20 mouse cellular contexts compared by ENCODE assay signal in the genomic region with DNA sequence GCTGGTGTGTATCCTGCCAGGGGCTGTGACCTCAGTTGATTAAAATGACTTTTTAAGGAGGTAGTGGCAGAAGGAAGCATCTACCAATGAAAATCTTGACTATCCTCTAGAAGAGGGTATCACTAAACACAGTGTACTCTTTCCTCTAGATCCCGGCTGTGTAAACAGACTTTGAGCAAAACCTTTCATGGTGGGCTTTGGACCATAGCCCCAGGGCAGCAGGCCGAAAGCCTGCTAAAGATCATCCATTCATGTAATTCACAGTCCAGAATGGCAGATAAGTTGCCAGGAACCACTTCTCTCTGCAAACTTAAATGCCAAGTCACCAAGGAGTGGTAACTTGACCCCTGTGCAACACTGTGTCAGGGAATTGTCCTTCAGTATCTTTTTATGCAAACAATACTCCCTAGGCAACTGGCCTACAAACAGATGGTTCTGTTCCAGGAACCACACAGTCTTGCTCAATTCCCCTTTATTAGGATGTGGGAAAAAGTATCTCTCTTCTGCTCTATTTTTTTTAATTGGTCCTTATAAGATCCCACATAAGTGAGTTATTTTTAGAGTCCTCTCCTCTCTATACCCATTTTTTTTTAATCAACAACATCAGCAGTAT.
DNase-seq lines count a peak whose midpoint lies in the region; ATAC-seq and TF ChIP-seq lines count a peak whose summit lies in the region.
"Had no signal": no experiment of that assay in that cellular context is flagged by ENCODE, and none has a peak within 500 bp of the region (broad histone marks: within the 10 kb centered on the region; RNA-seq: fewer than 3 reads in every experiment).

No protein-coding gene starts in this region.

- H3K4me1 ChIP-seq in liver, adult 2 months (ENCODE audit: control insufficient read depth, insufficient read depth, low read length) = peaks cover 3% of the 10 kb centered on the region; the same call in 1 of the 2 replicates
- no peaks in the 10 kb centered on the region for H3K4me1 ChIP-seq in stomach, postnatal 0 days (replicated peaks; ENCODE audit: control insufficient read depth, insufficient read depth)
- H3K4me1 ChIP-seq: forebrain, embryonic 13.5 days; heart, embryonic 10.5 days; limb, embryonic 10.5 days; liver, embryonic 13.5 days; midbrain, embryonic 13.5 days had no signal

- H3K9me3 ChIP-seq in stomach, postnatal 0 days (ENCODE audit: control insufficient read depth, low read length) = no peaks in the 10 kb centered on the region
- H3K9me3 ChIP-seq: forebrain, embryonic 13.5 days; heart, embryonic 10.5 days; limb, embryonic 10.5 days; liver, embryonic 13.5 days; midbrain, embryonic 13.5 days had no signal

- no peaks in the 10 kb centered on the region for H3K36me3 ChIP-seq in liver, adult 2 months (ENCODE audit: control insufficient read depth, insufficient read depth, low read length)
- no peaks in the 10 kb centered on the region for H3K36me3 ChIP-seq in stomach, postnatal 0 days (ENCODE audit: control insufficient read depth, insufficient read depth, low read length)
- H3K36me3 ChIP-seq: heart, embryonic 10.5 days; limb, embryonic 10.5 days; liver, embryonic 13.5 days; midbrain, embryonic 13.5 days had no signal

- H3K27ac ChIP-seq in liver, adult 2 months (replicated peaks; ENCODE audit: insufficient read depth, low read depth, low read length) = no peak overlapping the region
- H3K27ac ChIP-seq in stomach, postnatal 0 days (replicated peaks) = no peak overlapping the region
- H3K27ac ChIP-seq: forebrain, embryonic 13.5 days; heart, embryonic 10.5 days; left cerebral cortex, adult 2 months; limb, embryonic 10.5 days; liver, embryonic 13.5 days; midbrain, embryonic 13.5 days had no signal

- ATAC-seq in stomach, postnatal 0 days (ENCODE audit: low FRiP score, low TSS enrichment) = peak; percentile 77
- ATAC-seq: forebrain, embryonic 13.5 days; midbrain, embryonic 13.5 days had no signal

- H3K9ac ChIP-seq in liver, adult 2 months (ENCODE audit: low read depth, low read length) = no peak overlapping the region
- H3K9ac ChIP-seq in stomach, postnatal 0 days (ENCODE audit: low read length) = no peak overlapping the region
- H3K9ac ChIP-seq: forebrain, embryonic 13.5 days; liver, embryonic 13.5 days; midbrain, embryonic 13.5 days had no signal

- no peak overlapping the region for H3K4me3 ChIP-seq in liver, adult 2 months (ENCODE audit: insufficient read depth, low read depth, low read length)
- H3K4me3 ChIP-seq in stomach, postnatal 0 days (ENCODE audit: low read depth, low read length) = no peak overlapping the region
- H3K4me3 ChIP-seq: forebrain, embryonic 13.5 days; heart, embryonic 10.5 days; left cerebral cortex, adult 2 months; limb, embryonic 10.5 days; liver, embryonic 13.5 days; midbrain, embryonic 13.5 days had no signal

- TF ChIP-seq EP300 in stomach, postnatal 0 days (optimal IDR thresholded peaks at IDR 0.05) = no peak

- H3K4me2 ChIP-seq in stomach, postnatal 0 days (replicated peaks; ENCODE audit: low read depth) = no peak overlapping the region
- H3K4me2 ChIP-seq: forebrain, embryonic 13.5 days; liver, embryonic 13.5 days; midbrain, embryonic 13.5 days had no signal

- no peak for TF ChIP-seq POLR2A in liver, adult 2 months (IDR thresholded peaks at IDR 0.05; ENCODE audit: extremely low read depth, insufficient read depth, low read length)

- no peak for TF ChIP-seq CTCF in liver, adult 2 months (IDR thresholded peaks at IDR 0.05; ENCODE audit: low read depth, low read length)
- no peak for TF ChIP-seq CTCF in stomach, postnatal 0 days (IDR thresholded peaks at IDR 0.05; ENCODE audit: low read depth)

- no peaks in the 10 kb centered on the region for H3K27me3 ChIP-seq in liver, adult 2 months (ENCODE audit: control insufficient read depth, insufficient read depth, low read length)
- H3K27me3 ChIP-seq in stomach, postnatal 0 days (ENCODE audit: control insufficient read depth, insufficient read depth, low read length) = no peaks in the 10 kb centered on the region
- H3K27me3 ChIP-seq: forebrain, embryonic 13.5 days; liver, embryonic 13.5 days; midbrain, embryonic 13.5 days had no signal

- no peaks in the 10 kb centered on the region for H3K79me2 ChIP-seq in liver, adult 2 months (ENCODE audit: control insufficient read depth, insufficient read depth, low read length)

- 29% methylated on average over 2 of the region's 2 CpGs for WGBS in liver, adult 2 months
- 49% methylated on average over 2 of the region's 2 CpGs for WGBS in stomach, postnatal 0 days

- intact Hi-C loops in heart, postnatal 25 days (cut with DNase I) = no loop called here

- peak; percentile 34 to 51 for DNase-seq in cerebellum, postnatal 10 days
- no peak for DNase-seq in cerebellum, adult 9-10 months
- DNase-seq in heart, adult 18-20 months = peak; percentile 23 to 26
- no peak for DNase-seq in heart, postnatal 25 days (ENCODE audit: low spot score)
- DNase-seq in liver, adult 2 months (ENCODE audit: extremely low read depth, low read depth, low spot score) = peak; percentile 82
- no peak for DNase-seq in liver
- no peak for DNase-seq in stomach, postnatal 0 days (ENCODE audit: low spot score)
- DNase-seq in thymus, adult 18-20 months = no peak
- DNase-seq: adrenal gland, postnatal 10 days; cerebellum, adult 11 months; heart, postnatal 36 days; kidney, adult 18-20 months; liver, embryonic 13.5 days; right cerebral cortex, postnatal 14 days; thymus, postnatal 14 days had no signal

Comparison
In these comparisons a context has a peak if more than half of its experiments do, and no peak if none do; other contexts are left out.
1. DNase-seq: peak in cerebellum, postnatal 10 days (2 of 2), heart, adult 18-20 months (2 of 2) and liver, adult 2 months (single experiment); none in cerebellum, adult 9-10 months (single experiment), heart, postnatal 25 days (single experiment), liver (single experiment), stomach, postnatal 0 days (single experiment) and thymus, adult 18-20 months (0 of 2).